Comparison of ENCODE assay signal across 19 mouse cellular contexts in the genomic region with DNA sequence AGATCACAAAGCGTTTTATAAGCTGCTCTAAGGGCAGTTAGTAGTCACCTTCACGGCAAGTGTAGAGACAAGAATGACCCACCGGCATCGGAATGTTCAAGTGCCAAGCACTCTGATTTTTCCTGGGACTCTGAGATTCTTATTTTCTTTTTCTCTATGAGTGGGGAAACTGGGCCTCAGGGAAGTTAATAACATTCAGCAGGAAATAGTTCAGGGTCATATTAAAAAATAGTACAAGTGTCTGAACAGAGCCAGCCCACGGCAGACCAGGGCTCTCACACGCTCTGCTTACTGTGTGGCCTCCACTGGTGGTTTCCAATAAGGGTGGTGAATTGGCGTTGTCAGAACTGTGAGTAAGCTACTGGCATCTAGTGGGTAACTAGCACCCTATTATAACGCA. TPM values are rescaled to one million over a fixed set of nuclear protein-coding genes. Genes with fewer than 3 reads are reported as not detected.
DNase-seq lines count a peak whose midpoint lies in the region; ATAC-seq and TF ChIP-seq lines count a peak whose summit lies in the region.
"Had no signal": no experiment of that assay in that cellular context is flagged by ENCODE, and none has a peak within 500 bp of the region (broad histone marks: within the 10 kb centered on the region; RNA-seq: fewer than 3 reads in every experiment).

No protein-coding gene starts in this region.

- H3K9me3 ChIP-seq in heart, embryonic 10.5 days: no peaks in the 10 kb centered on the region
- H3K9me3 ChIP-seq in kidney, embryonic 15.5 days (replicated peaks): no peaks in the 10 kb centered on the region
- H3K9me3 ChIP-seq in lung, postnatal 0 days (ENCODE audit: low read length): no peaks in the 10 kb centered on the region
- no peaks in the 10 kb centered on the region for H3K9me3 ChIP-seq in kidney, postnatal 0 days (replicated peaks; ENCODE audit: low read length)
- H3K9me3 ChIP-seq: embryonic facial prominence, embryonic 10.5 days; forebrain, embryonic 13.5 days; heart, embryonic 13.5 days; hindbrain, embryonic 13.5 days had no signal

- ATAC-seq in kidney, embryonic 15.5 days (replicated peaks; ENCODE audit: low FRiP score): no peak
- ATAC-seq in lung, postnatal 0 days: peak; percentile 62
- no peak for ATAC-seq in kidney, postnatal 0 days (replicated peaks; ENCODE audit: low FRiP score, low read depth)
- ATAC-seq: forebrain, embryonic 13.5 days; hindbrain, postnatal 0 days had no signal

- H3K9ac ChIP-seq in heart, adult 2 months (ENCODE audit: low read depth, low read length): no peak overlapping the region
- H3K9ac ChIP-seq in kidney, embryonic 15.5 days: no peak overlapping the region
- H3K9ac ChIP-seq in lung, postnatal 0 days (replicated peaks; ENCODE audit: low read depth): no peak overlapping the region
- no peak overlapping the region for H3K9ac ChIP-seq in kidney, postnatal 0 days (ENCODE audit: low read depth, low read length)
- H3K9ac ChIP-seq: forebrain, embryonic 13.5 days; heart, embryonic 13.5 days; hindbrain, embryonic 13.5 days had no signal

- DNase-seq in heart, embryonic 10.5 days (ENCODE audit: low spot score): peak; percentile 28
- DNase-seq in heart, adult 2 months: no peak
- DNase-seq in kidney, postnatal 14 days: no peak
- peak; percentile 62 for DNase-seq in lung, postnatal 0 days (ENCODE audit: low spot score)
- no peak for DNase-seq in lung, postnatal 10 days
- DNase-seq in kidney, postnatal 0 days (ENCODE audit: low spot score): no peak
- no peak for DNase-seq in cerebellum, adult 11-12 months
- DNase-seq: adrenal gland, adult 2 months; adrenal gland, postnatal 25 days; cerebellum, adult 2 months; cerebellum, postnatal 10 days; heart, postnatal 4 days had no signal

- H3K27ac ChIP-seq in heart, embryonic 10.5 days: no peak overlapping the region
- no peak overlapping the region for H3K27ac ChIP-seq in heart, adult 2 months
- 0 out of 2 replicates have a peak overlapping the region, but pooled peaks have one; percentile 41 for H3K27ac ChIP-seq in kidney, embryonic 15.5 days
- H3K27ac ChIP-seq in lung, postnatal 0 days (ENCODE audit: low read length): no peak overlapping the region; the same call in 1 of the 2 replicates
- peak overlapping the region; percentile 71 for H3K27ac ChIP-seq in kidney, postnatal 0 days
- H3K27ac ChIP-seq: embryonic facial prominence, embryonic 10.5 days; forebrain, embryonic 13.5 days; heart, embryonic 13.5 days; hindbrain, embryonic 13.5 days; hindbrain, postnatal 0 days had no signal

- no peak for TF ChIP-seq CTCF in heart, adult 2 months (IDR thresholded peaks at IDR 0.05)
- TF ChIP-seq CTCF in lung, postnatal 0 days (IDR thresholded peaks at IDR 0.05): no peak
- TF ChIP-seq CTCF in kidney, postnatal 0 days (IDR thresholded peaks at IDR 0.05; ENCODE audit: low read depth): no peak

- H3K79me2 ChIP-seq in heart, adult 2 months (replicated peaks; ENCODE audit: control insufficient read depth, insufficient read depth, low read length): no peaks in the 10 kb centered on the region

- H3K4me2 ChIP-seq in kidney, embryonic 15.5 days: no peak overlapping the region
- H3K4me2 ChIP-seq in lung, postnatal 0 days (replicated peaks; ENCODE audit: low read depth, low read length): no peak overlapping the region
- no peak overlapping the region for H3K4me2 ChIP-seq in kidney, postnatal 0 days (ENCODE audit: low read length)
- H3K4me2 ChIP-seq: forebrain, embryonic 13.5 days; heart, embryonic 13.5 days; hindbrain, embryonic 13.5 days had no signal

- no peak overlapping the region for H3K4me3 ChIP-seq in heart, embryonic 10.5 days
- H3K4me3 ChIP-seq in heart, adult 2 months: no peak overlapping the region
- H3K4me3 ChIP-seq in kidney, embryonic 15.5 days (replicated peaks): no peak overlapping the region
- no peak overlapping the region for H3K4me3 ChIP-seq in lung, postnatal 0 days (ENCODE audit: low read depth, low read length)
- H3K4me3 ChIP-seq in kidney, postnatal 0 days (replicated peaks; ENCODE audit: low read depth, low read length): no peak overlapping the region
- H3K4me3 ChIP-seq: embryonic facial prominence, embryonic 10.5 days; forebrain, embryonic 13.5 days; heart, embryonic 13.5 days; hindbrain, embryonic 13.5 days had no signal

- WGBS in heart, embryonic 10.5 days: 82% methylated on average over 8 of the region's 8 CpGs
- 81% methylated on average over 8 of the region's 8 CpGs for WGBS in heart, adult 2 months
- 68% methylated on average over 8 of the region's 8 CpGs for WGBS in kidney, embryonic 15.5 days
- 56% methylated on average over 8 of the region's 8 CpGs for WGBS in lung, postnatal 0 days
- 54% methylated on average over 8 of the region's 8 CpGs for WGBS in kidney, postnatal 0 days

- intact Hi-C loops in heart, adult 2 months (cut with DNase I): no loop called here

- no peaks in the 10 kb centered on the region for H3K4me1 ChIP-seq in heart, embryonic 10.5 days
- H3K4me1 ChIP-seq in heart, adult 2 months (ENCODE audit: control insufficient read depth, insufficient read depth, low read length): no peaks in the 10 kb centered on the region
- H3K4me1 ChIP-seq in kidney, embryonic 15.5 days: peaks cover 22% of the 10 kb centered on the region
- H3K4me1 ChIP-seq in lung, postnatal 0 days (ENCODE audit: insufficient read depth, low read depth, low read length): no peaks in the 10 kb centered on the region
- peaks cover 10% of the 10 kb centered on the region for H3K4me1 ChIP-seq in kidney, postnatal 0 days (replicated peaks; ENCODE audit: insufficient read depth, low read length)
- H3K4me1 ChIP-seq: embryonic facial prominence, embryonic 10.5 days; forebrain, embryonic 13.5 days; heart, embryonic 13.5 days; hindbrain, embryonic 13.5 days had no signal

- no peak for TF ChIP-seq EP300 in heart, adult 2 months (IDR thresholded peaks at IDR 0.05; ENCODE audit: insufficient read depth, low read depth, low read length)
- TF ChIP-seq EP300 in lung, postnatal 0 days (IDR thresholded peaks at IDR 0.05): peak; percentile 24; the same call in 1 of the 2 replicates

- no peak for TF ChIP-seq POLR2A in heart, adult 2 months (IDR thresholded peaks at IDR 0.05; ENCODE audit: insufficient read depth, low read depth, low read length)

- no peaks in the 10 kb centered on the region for H3K36me3 ChIP-seq in heart, embryonic 10.5 days
- no peaks in the 10 kb centered on the region for H3K36me3 ChIP-seq in heart, adult 2 months (ENCODE audit: control insufficient read depth, insufficient read depth, low read length)
- H3K36me3 ChIP-seq in kidney, embryonic 15.5 days: no peaks in the 10 kb centered on the region
- no peaks in the 10 kb centered on the region for H3K36me3 ChIP-seq in lung, postnatal 0 days (ENCODE audit: insufficient read depth, low read length)
- no peaks in the 10 kb centered on the region for H3K36me3 ChIP-seq in kidney, postnatal 0 days (ENCODE audit: insufficient read depth, low read length)
- H3K36me3 ChIP-seq: embryonic facial prominence, embryonic 10.5 days; heart, embryonic 13.5 days; hindbrain, embryonic 13.5 days had no signal

- no peaks in the 10 kb centered on the region for H3K27me3 ChIP-seq in heart, embryonic 10.5 days (ENCODE audit: insufficient read depth, poor library complexity, severe bottlenecking)
- H3K27me3 ChIP-seq in heart, adult 2 months (ENCODE audit: control insufficient read depth, insufficient read depth, low read length): no peaks in the 10 kb centered on the region
- H3K27me3 ChIP-seq in kidney, embryonic 15.5 days: no peaks in the 10 kb centered on the region
- no peaks in the 10 kb centered on the region for H3K27me3 ChIP-seq in lung, postnatal 0 days (replicated peaks; ENCODE audit: insufficient read depth, low read length)
- H3K27me3 ChIP-seq in kidney, postnatal 0 days (ENCODE audit: insufficient read depth, low read length): no peaks in the 10 kb centered on the region
- H3K27me3 ChIP-seq: CH12.LX; forebrain, embryonic 13.5 days; heart, embryonic 13.5 days; hindbrain, embryonic 13.5 days had no signal

RNA-seq across cellular contexts. Expression of gene Plau, which starts 29.1 kb away (rescaled TPM):
- polyA plus RNA-seq in heart, embryonic 10.5 days (2016; fragmentation: Nextera tagmentation; extraction: Ambion mirVana): 0.23 and 0.30 TPM in 2 replicates
- total RNA-seq in heart, adult 2 months (2021): 1 to 10 TPM; 3.4 to 6.2 TPM
- 1.8 and 3.5 TPM in 2 replicates for polyA plus RNA-seq in heart, adult 2 months (2012; rRNA removed)
- 10.7 and 12.4 TPM in 2 replicates for polyA plus RNA-seq in kidney, embryonic 15.5 days (2015; fragmentation: Nextera tagmentation; extraction: Ambion mirVana)
- polyA plus RNA-seq in lung, postnatal 0 days (2015; fragmentation: Nextera tagmentation; extraction: Ambion mirVana): 1.0 and 1.7 TPM in 2 replicates
- 70.2 and 74.7 TPM in 2 replicates for polyA plus RNA-seq in kidney, postnatal 0 days (2015; fragmentation: Nextera tagmentation; extraction: Ambion mirVana)

Comparison
In these comparisons a context has a peak if more than half of its experiments do, and no peak if none do; other contexts are left out.
1. DNase-seq: peak in heart, embryonic 10.5 days (single experiment) and lung, postnatal 0 days (single experiment); none in heart, adult 2 months (0 of 2), kidney, postnatal 14 days (single experiment), lung, postnatal 10 days (single experiment), kidney, postnatal 0 days (single experiment) and cerebellum, adult 11-12 months (single experiment).
2. H3K27ac ChIP-seq: peak in kidney, embryonic 15.5 days (single experiment) and kidney, postnatal 0 days (single experiment); none in heart, embryonic 10.5 days (single experiment), heart, adult 2 months (single experiment) and lung, postnatal 0 days (single experiment).